Mouse (Mus musculus) neural tube, embryonic 14.5 days (tissue): ENCODE results near the gene Usp19. TPM values are rescaled to one million over a fixed set of nuclear protein-coding genes. Genes with fewer than 3 reads are reported as not detected.

ENCODE experiments used
- ATAC-seq: fragments of 200-750 bp; cut with Nextera tagmentation; 2 replicates; pipeline ENCODE4 v1.8.0; 2017; ENCODE audit warnings: low read depth, mild to moderate bottlenecking, moderate TSS enrichment, moderate library complexity
- H3K27ac ChIP-seq: fragments of 300-500 bp; sonication (generic); 2 replicates; pipeline ENCODE4 v1.5.1; 2014; ENCODE audit warnings: low read depth, mild to moderate bottlenecking, control low read depth, low read length, moderate library complexity, mixed read lengths
- H3K27me3 ChIP-seq: fragments of 300-500 bp; sonication (generic); 2 replicates; pipeline ENCODE4 v1.6.1; 2014; ENCODE audit warnings: low read length; ENCODE audit not compliant: control insufficient read depth, insufficient read depth
- H3K36me3 ChIP-seq: fragments of 300-500 bp; sonication (generic); 2 replicates; pipeline ENCODE4 v1.6.1; 2014; ENCODE audit warnings: low read length, mixed read lengths; ENCODE audit not compliant: control insufficient read depth, insufficient read depth
- H3K4me1 ChIP-seq: fragments of 300-500 bp; sonication (generic); 2 replicates; pipeline ENCODE4 v1.6.1; 2014; ENCODE audit warnings: low read length; ENCODE audit not compliant: control insufficient read depth, insufficient read depth
- H3K4me2 ChIP-seq: fragments of 300-500 bp; sonication (generic); 2 replicates; pipeline ENCODE4 v1.6.1; 2014; ENCODE audit warnings: mild to moderate bottlenecking, low read depth, low read length, control low read depth
- H3K4me3 ChIP-seq: fragments of 300-500 bp; sonication (generic); 2 replicates; pipeline ENCODE4 v1.5.1; 2014; ENCODE audit warnings: low read depth, low read length, control low read depth, mixed read lengths
- H3K9ac ChIP-seq: fragments of 300-500 bp; sonication (generic); replicated peaks from 2 replicates; pipeline ENCODE4 v1.6.1; 2014; ENCODE audit warnings: low read depth, mild to moderate bottlenecking, control low read depth, low read length, mixed read lengths
- H3K9me3 ChIP-seq: fragments of 300-500 bp; sonication (generic); 2 replicates; pipeline ENCODE4 v1.6.1; 2016; ENCODE audit warnings: low read length; ENCODE audit not compliant: control insufficient read depth
- WGBS: fragments of 180-500 bp; shearing (Covaris S2); extraction: QIAGEN DNeasy Blood & Tissue Kit; methylation state at CpG from one replicate; pipeline ENCODE4 v1.1.7; 2014; 5-methylcytosine and 5-hydroxymethylcytosine counted together
- polyA plus RNA-seq: library from polyadenylated mRNA; unstranded; fragments of >200 nt; fragmentation: Nextera tagmentation; extraction: Ambion mirVana; gene quantifications from 2 replicates; pipeline ENCODE4 v1.2.1, GENCODE M21; 2014

Usp19 gene
- polyA plus RNA-seq, 1 experiment from 2014 or later = 66.1 TPM

GRCm38 (mm10) chr9:108506901-108507300 is 16.5 kb downstream of the Usp19 start:
- Histone ChIP-seq H3K27ac (no peak overlapping the region), H3K4me3 (peak overlapping the region; percentile 61; the same call in 1 of the 2 replicates)
- no peak for ATAC-seq

GRCm38 (mm10) chr9:108507619-108508434 is 17.4 kb downstream of the Usp19 start, which contains the start of gene Qars:
Gene Qars (plus strand): TSS chr9:108507706.
- under 1% methylated on average over 37 of the region's 37 CpGs for WGBS
- Histone ChIP-seq H3K4me2 (peak within 1 kb of the TSS; percentile 84), H3K27ac (peak within 1 kb of the TSS; percentile 72), H3K27me3 (no peaks in the 10 kb centered on the region), H3K4me1 (peaks cover 11% of the 10 kb centered on the region), H3K9me3 (no peaks in the 10 kb centered on the region), H3K9ac (peak within 1 kb of the TSS; percentile 61), H3K4me3 (peak within 1 kb of the TSS; percentile 61), H3K36me3 (peaks cover 18% of the 10 kb centered on the region; the same call in 1 of the 2 replicates)
- ATAC-seq = peak; percentile 97

More at GRCm38 (mm10) chr9:108506901-108507300, 16.5 kb downstream of the Usp19 start:
- no peaks in the 10 kb centered on the region for H3K27me3 ChIP-seq
- no peak overlapping the region for H3K9ac ChIP-seq
- H3K4me2 ChIP-seq = peak overlapping the region; percentile 84
- H3K9me3 ChIP-seq = no peaks in the 10 kb centered on the region
- 93% methylated on average over 7 of the region's 7 CpGs for WGBS
- peaks cover 11% of the 10 kb centered on the region for H3K4me1 ChIP-seq
- peaks cover 16% of the 10 kb centered on the region; the same call in 1 of the 2 replicates for H3K36me3 ChIP-seq

- peaks cover 21% of the 10 kb centered on the region for H3K36me3 ChIP-seq
- peak overlapping the region; percentile 84 for H3K4me2 ChIP-seq
- peaks cover 11% of the 10 kb centered on the region for H3K4me1 ChIP-seq
- no peak for ATAC-seq
- no peak overlapping the region for H3K9ac ChIP-seq
- peak overlapping the region; percentile 61; the same call in 1 of the 2 replicates for H3K4me3 ChIP-seq
- no peaks in the 10 kb centered on the region for H3K27me3 ChIP-seq
- H3K9me3 ChIP-seq = no peaks in the 10 kb centered on the region
- 87% methylated on average over 7 of the region's 7 CpGs for WGBS
- H3K27ac ChIP-seq = no peak overlapping the region
Measured at GRCm38 (mm10) chr9:108508776-108509175, 18.4 kb downstream of the Usp19 start.

GRCm38 (mm10) chr9:108516380-108517251 is 26.2 kb downstream of the Usp19 start, which contains the start of gene Qrich1:
Gene Qrich1 (plus strand): TSS chr9:108516806.
- Histone ChIP-seq H3K4me1 (peaks cover 17% of the 10 kb centered on the region), H3K27me3 (no peaks in the 10 kb centered on the region), H3K4me3 (peak within 1 kb of the TSS; percentile 99), H3K4me2 (peak within 1 kb of the TSS; percentile 64), H3K27ac (peak within 1 kb of the TSS; percentile 99), H3K9ac (peak within 1 kb of the TSS; percentile 96), H3K36me3 (peaks cover 12% of the 10 kb centered on the region), H3K9me3 (no peaks in the 10 kb centered on the region)
- peak; percentile 96 for ATAC-seq
- 1% methylated on average over 55 of the region's 55 CpGs for WGBS

GRCm38 (mm10) chr9:108517253-108517930 is 27.0 kb downstream of the Usp19 start:
- H3K9ac ChIP-seq = peak overlapping the region; percentile 96
- ATAC-seq = peak; percentile 79
- no peaks in the 10 kb centered on the region for H3K27me3 ChIP-seq
- peak overlapping the region; percentile 99 for H3K27ac ChIP-seq
- peaks cover 7% of the 10 kb centered on the region for H3K36me3 ChIP-seq
- peak overlapping the region; percentile 64 for H3K4me2 ChIP-seq
- WGBS = under 1% methylated on average over 63 of the region's 95 CpGs
- H3K4me1 ChIP-seq = peaks cover 17% of the 10 kb centered on the region
- H3K4me3 ChIP-seq = peak overlapping the region; percentile 99
- no peaks in the 10 kb centered on the region for H3K9me3 ChIP-seq

GRCm38 (mm10) chr9:108517931-108518332 is 27.5 kb downstream of the Usp19 start:
- peaks cover 17% of the 10 kb centered on the region for H3K4me1 ChIP-seq
- H3K27me3 ChIP-seq = no peaks in the 10 kb centered on the region
- H3K36me3 ChIP-seq = peaks cover 2% of the 10 kb centered on the region; the same call in 1 of the 2 replicates
- H3K27ac ChIP-seq = peak overlapping the region; percentile 99
- H3K9ac ChIP-seq = peak overlapping the region; percentile 96
- no peaks in the 10 kb centered on the region for H3K9me3 ChIP-seq
- H3K4me3 ChIP-seq = peak overlapping the region; percentile 99
- ATAC-seq = peak; percentile 10; the same call in 1 of the 2 replicates
- WGBS = under 1% methylated on average over 13 of the region's 13 CpGs
- peak overlapping the region; percentile 63 for H3K4me2 ChIP-seq

- no peak for ATAC-seq
- H3K36me3 ChIP-seq = no peaks in the 10 kb centered on the region
- 87% methylated on average over 2 of the region's 2 CpGs for WGBS
- no peak overlapping the region for H3K4me3 ChIP-seq
- no peaks in the 10 kb centered on the region for H3K9me3 ChIP-seq
- peaks cover 17% of the 10 kb centered on the region for H3K4me1 ChIP-seq
- no peak overlapping the region for H3K27ac ChIP-seq
- no peak overlapping the region for H3K4me2 ChIP-seq
- H3K9ac ChIP-seq = no peak overlapping the region
- H3K27me3 ChIP-seq = no peaks in the 10 kb centered on the region
Measured at GRCm38 (mm10) chr9:108521604-108522003, 31.2 kb downstream of the Usp19 start.

GRCm38 (mm10) chr9:108523341-108523740 is 32.9 kb downstream of the Usp19 start:
- WGBS = 97% methylated on average over 4 of the region's 4 CpGs
- peaks cover under 1% of the 10 kb centered on the region; the same call in 1 of the 2 replicates for H3K36me3 ChIP-seq
- H3K9me3 ChIP-seq = no peaks in the 10 kb centered on the region
- peaks cover 17% of the 10 kb centered on the region for H3K4me1 ChIP-seq
- H3K27me3 ChIP-seq = no peaks in the 10 kb centered on the region
- no peak overlapping the region for H3K4me2 ChIP-seq
- no peak overlapping the region for H3K4me3 ChIP-seq
- ATAC-seq = no peak
- H3K27ac ChIP-seq = no peak overlapping the region
- no peak overlapping the region for H3K9ac ChIP-seq
